Mouse (Mus musculus) forelimb bud, embryonic 11.5 days (tissue): ENCODE data around the gene Pik3ip1.
A peak's percentile ranks its signal among the peaks of the same experiment; 100 is the strongest.

ENCODE experiments used
- DNase-seq: peaks from one replicate; pipeline ENCODE4 v3.0.0-alpha.2; 2012; ENCODE audit warnings: low read depth, low spot score

Gene Pik3ip1

GRCm38 (mm10) chr11:3374741-3375140 lies 44.5 kb downstream of the Pik3ip1 start:
- DNase-seq: peak; percentile 53

GRCm38 (mm10) chr11:3379427-3379826 lies 49.2 kb downstream of the Pik3ip1 start:
- DNase-seq: no peak

GRCm38 (mm10) chr11:3381148-3381814 lies 51.1 kb downstream of the Pik3ip1 start:
- no peak for DNase-seq

- DNase-seq: no peak
Observed at GRCm38 (mm10) chr11:3382602-3383594, 52.7 kb downstream of the Pik3ip1 start.

GRCm38 (mm10) chr11:3386941-3387368 lies 56.8 kb downstream of the Pik3ip1 start:
- peak; percentile 61 for DNase-seq

- DNase-seq: no peak
Observed at GRCm38 (mm10) chr11:3387482-3388196, 57.4 kb downstream of the Pik3ip1 start.

GRCm38 (mm10) chr11:3389996-3390395 lies 59.8 kb downstream of the Pik3ip1 start:
- no peak for DNase-seq

- DNase-seq: no peak
Observed at GRCm38 (mm10) chr11:3390789-3391188, 60.6 kb downstream of the Pik3ip1 start.

- no peak for DNase-seq
Observed at GRCm38 (mm10) chr11:3392526-3392925, 62.3 kb downstream of the Pik3ip1 start.
